Mouse (Mus musculus): ENCODE data around the gene Fbxo36. TPM values are rescaled to one million over a fixed set of nuclear protein-coding genes. Genes with fewer than 3 reads are reported as not detected.

The Fbxo36 gene
- polyA plus RNA-seq, 1 experiment from 2014 or later: 9.8 TPM

DNA sequence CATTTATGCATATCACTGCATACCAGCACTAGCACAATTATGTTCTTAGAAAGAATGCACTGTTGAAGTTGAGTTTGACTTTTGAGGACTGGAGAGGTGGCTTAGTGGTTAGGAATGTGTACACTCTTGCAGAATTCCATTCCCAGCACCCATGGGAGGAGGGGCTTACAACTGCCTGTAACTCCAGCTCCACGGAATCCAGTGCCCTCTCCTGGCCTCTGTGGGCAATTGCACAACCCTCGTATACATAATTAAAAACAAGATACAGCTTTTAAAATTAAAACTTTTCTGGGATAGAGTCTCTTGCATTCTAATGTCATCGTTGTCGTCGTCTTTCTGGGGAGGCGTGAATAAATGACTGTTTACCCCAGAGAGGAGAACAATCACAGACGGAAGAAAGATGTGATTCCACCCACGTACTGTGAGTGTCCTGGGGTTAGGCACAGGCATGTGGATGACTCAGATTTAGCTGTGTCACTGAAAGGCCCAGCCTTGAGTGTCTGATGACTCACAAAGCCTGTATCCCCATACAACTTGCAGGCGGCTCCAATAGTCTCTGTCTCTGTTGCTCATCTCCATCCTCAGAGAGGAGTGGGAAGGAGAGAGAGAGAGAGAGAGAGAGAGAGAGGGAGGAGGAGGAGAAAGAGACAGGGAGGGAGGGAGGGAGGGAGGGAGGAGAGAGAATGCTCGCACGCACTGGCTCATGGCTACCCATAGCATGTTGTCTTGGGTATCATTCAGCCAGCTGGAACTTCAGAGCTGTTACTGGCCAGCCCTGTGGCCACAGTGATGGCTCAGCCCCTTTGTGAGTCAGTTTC is 41.8 kb downstream of the Fbxo36 start:
- Histone ChIP-seq H3K36me3 (ENCODE audit: control insufficient read depth, insufficient read depth, low read length) (no peaks in the 10 kb centered on the region), H3K4me2 (ENCODE audit: low read depth, low read length) (no peak overlapping the region), H3K27ac (ENCODE audit: low read length) (no peak overlapping the region), H3K9ac (ENCODE audit: low read length) (no peak overlapping the region), H3K4me3 (replicated peaks; ENCODE audit: low read length) (no peak overlapping the region), H3K9me3 (replicated peaks; ENCODE audit: control insufficient read depth, low read length) (no peaks in the 10 kb centered on the region), H3K27me3 (ENCODE audit: control insufficient read depth, insufficient read depth, low read length) (no peaks in the 10 kb centered on the region), H3K4me1 (ENCODE audit: control insufficient read depth, insufficient read depth, low read length) (no peaks in the 10 kb centered on the region)
- ATAC-seq (ENCODE audit: insufficient read depth, low FRiP score): no peak
- 77% methylated on average over 11 of the region's 11 CpGs for whole genome bisulfite sequencing

DNA sequence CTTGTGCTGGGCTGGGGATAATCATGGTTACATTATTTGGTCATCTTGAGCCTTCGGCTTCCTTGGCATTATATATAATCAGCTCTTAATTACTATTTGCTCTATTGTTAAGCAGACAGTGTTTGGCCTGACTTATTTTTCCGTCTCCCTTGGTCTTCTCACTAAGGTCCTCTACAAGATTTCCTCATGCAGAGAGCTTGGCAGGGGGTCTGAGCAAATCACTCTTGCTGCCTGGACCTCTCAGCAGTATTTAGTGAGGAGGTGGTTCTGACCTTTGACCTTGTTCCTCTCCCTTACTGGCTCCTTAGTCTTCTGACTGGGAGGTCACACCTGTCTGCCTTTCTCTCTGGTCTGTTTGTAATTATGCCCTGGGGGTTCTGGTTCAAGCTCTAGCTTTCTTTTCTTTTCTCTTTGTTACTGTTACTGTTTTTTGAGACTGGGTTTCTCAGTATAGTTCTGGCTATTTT is 42.5 kb downstream of the Fbxo36 start:
- Histone ChIP-seq H3K9me3 (replicated peaks; ENCODE audit: control insufficient read depth, low read length) (no peaks in the 10 kb centered on the region), H3K4me3 (replicated peaks; ENCODE audit: low read length) (no peak overlapping the region), H3K36me3 (ENCODE audit: control insufficient read depth, insufficient read depth, low read length) (no peaks in the 10 kb centered on the region), H3K4me1 (ENCODE audit: control insufficient read depth, insufficient read depth, low read length) (no peaks in the 10 kb centered on the region), H3K9ac (ENCODE audit: low read length) (no peak overlapping the region), H3K27me3 (ENCODE audit: control insufficient read depth, insufficient read depth, low read length) (no peaks in the 10 kb centered on the region), H3K27ac (ENCODE audit: low read length) (no peak overlapping the region), H3K4me2 (ENCODE audit: low read depth, low read length) (no peak overlapping the region)
- ATAC-seq (ENCODE audit: insufficient read depth, low FRiP score): no peak
- 57% methylated on average over 2 of the region's 2 CpGs for WGBS

DNA sequence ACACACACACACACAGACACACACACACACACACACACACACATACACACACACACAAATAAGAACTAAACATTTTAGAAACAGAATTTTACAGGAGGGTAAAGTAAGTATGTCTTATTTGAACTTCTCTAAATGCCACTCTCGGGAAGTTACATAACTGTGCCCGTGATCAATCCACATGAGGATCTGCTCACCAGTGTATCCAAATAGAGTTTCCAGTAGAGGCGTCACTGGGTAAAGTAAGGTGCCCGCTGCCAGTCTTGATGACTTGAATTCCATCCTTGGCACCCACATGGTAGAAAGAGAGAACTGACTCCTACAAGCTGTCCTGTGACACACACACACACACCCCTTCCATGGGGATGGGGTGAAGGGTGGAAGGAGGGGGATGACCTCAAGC is 43.3 kb downstream of the Fbxo36 start:
- H3K27me3 ChIP-seq (ENCODE audit: control insufficient read depth, insufficient read depth, low read length): no peaks in the 10 kb centered on the region
- no peak overlapping the region for H3K4me3 ChIP-seq (replicated peaks; ENCODE audit: low read length)
- no peak overlapping the region for H3K27ac ChIP-seq (ENCODE audit: low read length)
- no peak for ATAC-seq (ENCODE audit: insufficient read depth, low FRiP score)
- H3K4me2 ChIP-seq (ENCODE audit: low read depth, low read length): no peak overlapping the region
- no peaks in the 10 kb centered on the region for H3K4me1 ChIP-seq (ENCODE audit: control insufficient read depth, insufficient read depth, low read length)
- no peaks in the 10 kb centered on the region for H3K9me3 ChIP-seq (replicated peaks; ENCODE audit: control insufficient read depth, low read length)
- no peak overlapping the region for H3K9ac ChIP-seq (ENCODE audit: low read length)
- H3K36me3 ChIP-seq (ENCODE audit: control insufficient read depth, insufficient read depth, low read length): no peaks in the 10 kb centered on the region
- WGBS: 79% methylated on average over 4 of the region's 4 CpGs

DNA sequence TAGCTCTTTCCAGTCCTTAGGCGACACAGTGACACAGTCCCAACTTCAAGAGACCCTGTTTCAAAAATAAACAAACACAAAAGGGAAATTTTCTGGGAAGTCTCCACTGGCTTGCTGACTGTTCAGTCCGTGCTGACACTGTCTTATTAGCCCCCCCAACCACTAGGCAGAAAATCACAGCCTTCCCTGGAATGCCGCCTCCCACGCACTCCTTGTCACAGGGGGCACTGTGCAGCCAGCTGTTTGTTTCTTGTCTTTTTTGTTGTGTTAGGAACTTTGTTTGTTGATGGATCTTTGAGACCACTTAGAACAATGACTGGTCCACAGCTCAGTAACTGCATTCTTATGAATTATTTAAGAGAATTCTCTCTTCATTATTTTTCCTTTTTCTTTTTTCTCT is 44.2 kb downstream of the Fbxo36 start:
- H3K9ac ChIP-seq (ENCODE audit: low read length): no peak overlapping the region
- H3K4me2 ChIP-seq (ENCODE audit: low read depth, low read length): no peak overlapping the region
- no peak for ATAC-seq (ENCODE audit: insufficient read depth, low FRiP score)
- no peaks in the 10 kb centered on the region for H3K4me1 ChIP-seq (ENCODE audit: control insufficient read depth, insufficient read depth, low read length)
- 66% methylated on average over 4 of the region's 4 CpGs for WGBS
- no peaks in the 10 kb centered on the region for H3K9me3 ChIP-seq (replicated peaks; ENCODE audit: control insufficient read depth, low read length)
- H3K27me3 ChIP-seq (ENCODE audit: control insufficient read depth, insufficient read depth, low read length): no peaks in the 10 kb centered on the region
- no peak overlapping the region for H3K4me3 ChIP-seq (replicated peaks; ENCODE audit: low read length)
- H3K36me3 ChIP-seq (ENCODE audit: control insufficient read depth, insufficient read depth, low read length): no peaks in the 10 kb centered on the region
- H3K27ac ChIP-seq (ENCODE audit: low read length): no peak overlapping the region

DNA sequence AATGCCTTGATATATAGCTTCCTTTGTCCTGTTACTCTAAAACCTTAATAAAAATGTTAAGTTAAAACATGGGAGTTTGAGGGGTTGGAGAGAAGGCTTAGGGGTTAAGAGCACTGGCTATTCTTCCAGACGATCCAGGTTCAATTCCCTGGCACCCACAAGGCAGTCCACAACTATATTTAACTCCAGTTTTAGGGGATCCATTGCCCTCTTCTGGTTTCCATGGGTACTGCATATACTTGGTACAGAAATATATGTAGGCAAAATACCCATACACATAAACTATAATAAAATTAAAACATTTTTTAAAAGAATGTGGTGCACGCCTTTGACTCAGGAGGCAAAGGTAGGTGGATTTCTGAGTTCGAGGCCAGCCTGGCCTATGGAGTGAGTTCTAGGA is 45.5 kb downstream of the Fbxo36 start:
- 78% methylated on average over 3 of the region's 3 CpGs for WGBS
- ATAC-seq (ENCODE audit: insufficient read depth, low FRiP score): no peak

GRCm38 (mm10) chr1:84885921-84886320 is 46.3 kb downstream of the Fbxo36 start:
- H3K4me1 ChIP-seq (ENCODE audit: control insufficient read depth, insufficient read depth, low read length): no peaks in the 10 kb centered on the region
- no peak overlapping the region for H3K27ac ChIP-seq (ENCODE audit: low read length)
- H3K9me3 ChIP-seq (replicated peaks; ENCODE audit: control insufficient read depth, low read length): no peaks in the 10 kb centered on the region
- no peak overlapping the region for H3K4me2 ChIP-seq (ENCODE audit: low read depth, low read length)
- no peaks in the 10 kb centered on the region for H3K36me3 ChIP-seq (ENCODE audit: control insufficient read depth, insufficient read depth, low read length)
- ATAC-seq (ENCODE audit: insufficient read depth, low FRiP score): no peak
- H3K27me3 ChIP-seq (ENCODE audit: control insufficient read depth, insufficient read depth, low read length): no peaks in the 10 kb centered on the region
- H3K9ac ChIP-seq (ENCODE audit: low read length): no peak overlapping the region
- no peak overlapping the region for H3K4me3 ChIP-seq (replicated peaks; ENCODE audit: low read length)
- WGBS: 83% methylated on average over 6 of the region's 6 CpGs

More for the DNA sequence above, 45.5 kb downstream of the Fbxo36 start:
- no peaks in the 10 kb centered on the region for H3K36me3 ChIP-seq (ENCODE audit: control insufficient read depth, insufficient read depth, low read length)
- H3K9ac ChIP-seq (ENCODE audit: low read length): no peak overlapping the region
- no peak overlapping the region for H3K4me2 ChIP-seq (ENCODE audit: low read depth, low read length)
- no peak overlapping the region for H3K4me3 ChIP-seq (replicated peaks; ENCODE audit: low read length)
- H3K4me1 ChIP-seq (ENCODE audit: control insufficient read depth, insufficient read depth, low read length): no peaks in the 10 kb centered on the region
- no peaks in the 10 kb centered on the region for H3K9me3 ChIP-seq (replicated peaks; ENCODE audit: control insufficient read depth, low read length)
- no peak overlapping the region for H3K27ac ChIP-seq (ENCODE audit: low read length)
- no peaks in the 10 kb centered on the region for H3K27me3 ChIP-seq (ENCODE audit: control insufficient read depth, insufficient read depth, low read length)

GRCm38 (mm10) chr1:84889330-84890004 is 49.8 kb downstream of the Fbxo36 start:
- Histone ChIP-seq H3K4me2 (ENCODE audit: low read depth, low read length) (no peak overlapping the region), H3K9ac (ENCODE audit: low read length) (no peak overlapping the region), H3K4me1 (ENCODE audit: control insufficient read depth, insufficient read depth, low read length) (no peaks in the 10 kb centered on the region), H3K4me3 (replicated peaks; ENCODE audit: low read length) (no peak overlapping the region), H3K36me3 (ENCODE audit: control insufficient read depth, insufficient read depth, low read length) (no peaks in the 10 kb centered on the region), H3K27me3 (ENCODE audit: control insufficient read depth, insufficient read depth, low read length) (no peaks in the 10 kb centered on the region), H3K9me3 (replicated peaks; ENCODE audit: control insufficient read depth, low read length) (no peaks in the 10 kb centered on the region), H3K27ac (ENCODE audit: low read length) (no peak overlapping the region)
- WGBS: 57% methylated on average over 8 of the region's 8 CpGs
- ATAC-seq (ENCODE audit: insufficient read depth, low FRiP score): no peak

- WGBS: 41% methylated on average over 7 of the region's 7 CpGs
- H3K9me3 ChIP-seq (replicated peaks; ENCODE audit: control insufficient read depth, low read length): no peaks in the 10 kb centered on the region
- no peak overlapping the region for H3K27ac ChIP-seq (ENCODE audit: low read length)
- H3K4me2 ChIP-seq (ENCODE audit: low read depth, low read length): no peak overlapping the region
- H3K4me1 ChIP-seq (ENCODE audit: control insufficient read depth, insufficient read depth, low read length): no peaks in the 10 kb centered on the region
- no peak overlapping the region for H3K4me3 ChIP-seq (replicated peaks; ENCODE audit: low read length)
- H3K27me3 ChIP-seq (ENCODE audit: control insufficient read depth, insufficient read depth, low read length): no peaks in the 10 kb centered on the region
- no peak for ATAC-seq (ENCODE audit: insufficient read depth, low FRiP score)
- H3K36me3 ChIP-seq (ENCODE audit: control insufficient read depth, insufficient read depth, low read length): no peaks in the 10 kb centered on the region
- H3K9ac ChIP-seq (ENCODE audit: low read length): no peak overlapping the region
Measured at GRCm38 (mm10) chr1:84890005-84890393, 50.4 kb downstream of the Fbxo36 start.

DNA sequence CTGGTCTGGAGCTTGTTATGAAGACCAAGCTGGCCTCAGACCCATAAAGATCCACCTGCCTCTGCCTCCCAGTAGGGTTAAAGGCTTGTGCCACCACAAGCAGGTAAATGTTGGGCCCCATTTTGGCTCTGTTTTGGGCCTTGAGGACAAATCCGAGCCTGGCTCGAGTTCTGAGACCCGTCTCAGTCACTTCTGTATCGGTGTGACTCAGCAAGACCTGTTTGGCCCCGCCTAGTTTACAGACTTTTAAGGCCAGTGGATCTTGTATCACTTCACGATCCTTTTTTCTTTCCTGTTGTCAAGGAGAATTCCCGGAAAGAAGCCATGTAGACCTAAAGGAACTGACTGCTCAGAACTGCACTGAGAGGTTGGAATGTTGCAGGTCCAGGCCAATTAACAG is 50.9 kb downstream of the Fbxo36 start:
- Histone ChIP-seq H3K4me1 (ENCODE audit: control insufficient read depth, insufficient read depth, low read length) (no peaks in the 10 kb centered on the region), H3K9me3 (replicated peaks; ENCODE audit: control insufficient read depth, low read length) (no peaks in the 10 kb centered on the region), H3K4me2 (ENCODE audit: low read depth, low read length) (no peak overlapping the region), H3K4me3 (replicated peaks; ENCODE audit: low read length) (no peak overlapping the region), H3K27me3 (ENCODE audit: control insufficient read depth, insufficient read depth, low read length) (no peaks in the 10 kb centered on the region), H3K36me3 (ENCODE audit: control insufficient read depth, insufficient read depth, low read length) (no peaks in the 10 kb centered on the region), H3K9ac (ENCODE audit: low read length) (no peak overlapping the region), H3K27ac (ENCODE audit: low read length) (no peak overlapping the region)
- ATAC-seq (ENCODE audit: insufficient read depth, low FRiP score): no peak
- 71% methylated on average over 7 of the region's 7 CpGs for WGBS

Data from stomach, embryonic 16.5 days (tissue).